Mouse (Mus musculus): Measurements from ENCODE around the gene Pld5.

Gene Pld5

DNA sequence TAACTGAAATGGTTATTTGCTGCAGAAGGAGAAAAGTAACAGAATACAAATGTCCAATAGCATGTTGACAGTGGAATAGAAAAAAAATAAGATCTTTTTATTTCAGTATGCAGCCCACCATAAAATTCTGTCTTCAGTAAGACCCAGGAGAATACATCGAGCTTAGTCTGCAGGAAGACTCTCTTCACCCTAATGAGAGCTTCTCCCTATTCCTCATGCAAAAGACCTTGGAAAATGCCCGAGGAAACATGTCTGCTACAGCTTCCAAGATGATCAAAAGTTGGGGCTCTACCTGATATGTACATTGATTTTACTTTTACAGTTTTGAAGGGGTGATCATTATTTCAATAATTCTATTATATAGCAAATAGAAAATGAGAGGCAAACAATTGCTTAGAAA lies 108.0 kb downstream of the Pld5 start:
- CTCF ChIA-PET: no interaction called here

DNA sequence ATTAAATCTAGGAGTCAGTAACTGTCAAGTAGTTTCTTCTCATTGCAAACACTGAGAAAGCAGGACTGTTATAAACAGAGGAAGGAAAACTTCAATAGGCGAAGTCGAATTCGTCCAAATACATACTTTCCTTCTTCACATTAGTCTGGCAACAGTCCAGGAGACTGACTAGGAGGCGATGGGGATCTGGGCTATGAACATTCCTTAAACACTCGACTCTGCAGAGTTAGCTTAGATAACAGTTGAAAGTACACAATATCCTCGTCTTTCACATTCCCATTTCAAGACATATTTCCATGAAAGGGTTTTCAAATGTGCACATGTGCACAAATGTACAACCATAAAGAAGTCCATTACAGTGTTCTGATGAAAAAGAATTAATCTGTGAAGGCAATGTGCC lies 129.8 kb downstream of the Pld5 start:
- CTCF ChIA-PET: no interaction called here

DNA sequence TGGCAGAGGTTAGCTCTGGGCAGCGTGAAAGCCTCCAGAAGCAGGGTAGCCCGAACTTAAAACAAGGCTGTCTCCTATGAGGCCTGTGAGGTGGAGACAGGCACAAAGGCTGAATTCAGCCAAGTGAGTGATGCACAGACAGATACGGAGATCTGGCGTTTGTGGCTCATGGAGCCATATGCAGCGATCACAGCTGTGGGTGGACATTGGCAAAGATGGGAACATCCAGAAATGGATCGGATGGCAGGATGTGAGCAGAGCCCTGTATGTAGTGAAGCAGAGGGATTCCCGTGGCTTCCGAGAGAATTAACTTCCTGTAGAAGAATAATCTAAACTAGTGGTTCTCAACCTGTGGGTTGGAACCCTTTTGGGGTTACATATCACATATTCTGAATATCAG lies 140.7 kb downstream of the Pld5 start:
- CTCF ChIA-PET: no interaction called here

DNA sequence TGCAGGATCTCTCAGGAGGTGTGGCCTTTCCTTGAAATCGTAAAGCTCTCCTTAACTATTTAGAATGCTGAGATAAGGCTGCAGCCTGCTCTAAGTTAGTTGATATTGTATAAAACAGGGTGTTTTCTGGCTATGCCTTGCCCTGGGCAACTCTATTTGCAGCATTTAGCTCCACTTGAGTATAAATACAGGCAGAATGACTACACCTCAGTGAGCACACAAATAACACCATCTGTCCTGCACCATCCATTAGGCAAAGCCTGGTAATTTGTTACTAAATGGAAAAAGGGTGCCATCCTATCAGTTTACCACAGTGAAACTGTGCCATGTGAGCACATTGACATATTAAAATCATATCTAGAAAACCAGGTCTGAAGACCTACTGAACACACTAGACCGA lies 149.3 kb downstream of the Pld5 start:
- CTCF ChIA-PET: no interaction called here

DNA sequence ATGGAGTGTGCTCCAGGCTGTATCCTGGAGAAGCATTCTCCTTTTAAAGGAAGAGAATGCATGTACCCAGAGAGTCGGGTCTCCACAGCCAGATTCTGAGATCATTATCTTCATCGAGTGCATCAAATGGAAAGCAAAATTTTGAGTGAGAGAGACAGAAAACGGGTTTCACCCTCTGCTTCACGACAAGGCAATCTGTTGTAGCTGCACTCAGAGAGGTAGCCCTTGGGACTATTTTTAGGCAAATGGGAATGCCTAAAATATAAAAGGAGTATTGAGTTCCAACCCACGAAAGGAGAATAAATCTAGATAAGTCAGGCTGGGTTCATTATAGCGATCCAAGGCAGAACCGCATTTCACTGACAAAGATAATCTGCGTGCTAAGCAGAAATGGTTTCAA lies 150.7 kb downstream of the Pld5 start:
- CTCF ChIA-PET: no interaction called here

DNA sequence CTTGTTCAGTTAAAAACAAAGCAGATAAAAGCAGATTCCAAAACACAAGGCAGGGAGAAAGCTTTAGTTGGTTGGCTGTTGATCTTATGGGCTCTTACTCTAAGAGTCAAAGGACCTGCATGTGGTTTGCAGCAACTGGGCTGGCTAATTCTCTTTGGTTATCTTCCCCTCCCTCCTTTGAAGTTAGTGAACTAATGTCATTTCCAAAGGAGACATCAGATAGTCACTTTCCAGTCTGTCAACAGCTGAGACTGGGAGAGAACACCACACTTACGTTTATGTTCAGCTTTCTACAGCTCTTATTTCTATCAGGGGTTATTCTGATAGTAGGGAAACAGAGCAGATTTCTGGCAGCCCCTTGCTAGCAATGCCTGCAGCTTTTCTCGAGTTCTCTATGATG lies 151.3 kb downstream of the Pld5 start:
- CTCF ChIA-PET: no interaction called here

DNA sequence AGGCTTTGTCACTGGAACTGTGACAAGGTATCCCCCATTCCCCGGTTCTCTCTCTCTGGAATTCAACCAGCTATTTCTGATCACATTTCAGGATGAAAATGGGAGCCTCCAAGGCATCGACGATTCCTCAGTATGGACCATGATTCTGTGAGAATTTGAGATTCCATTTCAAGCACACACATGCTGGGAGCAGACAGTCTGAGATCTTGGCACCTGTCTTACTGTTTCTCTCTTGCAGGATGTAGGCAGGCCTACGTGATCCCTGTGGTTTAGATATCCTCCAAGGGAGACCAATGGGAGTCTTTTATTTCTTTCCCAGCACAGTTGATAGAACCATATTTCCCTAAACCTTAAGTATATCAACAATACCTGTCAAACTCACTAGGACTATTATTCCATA lies 159.5 kb downstream of the Pld5 start:
- CTCF ChIA-PET: no interaction called here

DNA sequence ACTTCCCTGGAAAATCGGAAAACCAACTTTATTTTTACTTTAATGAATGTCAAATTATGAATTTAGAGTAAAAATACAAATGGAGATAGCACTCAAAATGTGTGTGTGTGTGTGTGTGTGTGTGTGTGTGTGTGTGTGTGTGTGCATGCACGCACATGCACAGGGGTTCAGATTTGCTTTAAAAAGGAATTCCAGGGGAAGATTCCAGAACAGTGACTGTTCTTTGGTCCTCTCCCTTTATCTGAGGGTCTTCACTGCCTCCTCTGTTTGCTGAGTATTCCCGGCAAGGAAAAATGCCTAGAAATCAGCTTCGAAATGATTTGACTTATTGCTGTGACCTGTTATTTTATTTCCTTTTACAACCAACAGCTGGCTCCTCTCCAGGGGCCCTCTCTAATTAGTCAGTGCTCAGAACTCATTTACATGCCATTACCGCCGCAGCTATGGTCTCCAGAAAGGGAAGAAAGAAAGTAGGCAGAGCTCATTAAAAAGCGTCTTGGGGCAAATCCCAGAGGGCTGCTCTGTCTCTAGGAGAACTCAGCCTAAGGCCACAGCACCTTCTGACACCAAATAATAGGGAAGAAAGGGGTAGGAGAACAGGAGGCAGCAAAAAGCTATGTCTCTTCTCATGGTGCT lies 176.3 kb downstream of the Pld5 start:
- CTCF ChIA-PET: no interaction called here

DNA sequence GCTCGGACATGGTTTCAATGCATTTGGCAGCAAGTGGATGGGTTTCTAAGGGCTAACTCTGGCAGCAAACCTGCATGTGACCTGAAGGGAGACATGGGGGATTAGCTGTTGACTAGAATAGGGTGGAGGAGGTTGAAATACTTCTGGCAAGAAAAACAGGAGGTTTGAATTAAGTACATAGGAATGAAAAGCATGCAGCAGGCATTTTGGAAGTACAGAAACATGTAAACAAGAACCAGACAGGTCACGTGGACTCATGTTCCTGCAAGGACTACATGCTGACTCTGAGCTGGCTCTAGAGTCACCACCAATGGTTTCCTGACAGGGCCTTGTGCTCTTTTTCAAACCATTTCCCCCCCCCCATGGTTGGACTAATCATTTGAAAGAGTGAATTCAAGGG lies 183.0 kb downstream of the Pld5 start:
- CTCF ChIA-PET: no interaction called here

DNA sequence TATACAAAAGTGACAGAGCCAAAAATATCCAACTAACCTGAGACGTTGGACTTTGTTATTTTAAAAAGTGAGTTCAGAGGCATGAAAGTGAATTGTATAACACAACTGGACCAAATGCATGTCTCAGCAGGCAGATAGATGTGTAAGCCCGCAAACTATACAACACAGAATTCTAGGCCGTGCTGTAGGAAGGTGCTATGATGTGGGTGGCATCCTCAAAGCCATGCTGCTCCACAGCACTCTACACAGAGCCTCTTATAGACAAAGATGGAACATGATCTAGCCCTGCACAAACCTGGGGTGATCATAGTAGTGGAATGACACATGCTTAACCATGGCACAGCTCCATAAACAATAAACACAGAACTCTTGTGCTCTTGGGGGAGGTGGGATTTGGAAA lies 185.7 kb downstream of the Pld5 start:
- CTCF ChIA-PET: no interaction called here

DNA sequence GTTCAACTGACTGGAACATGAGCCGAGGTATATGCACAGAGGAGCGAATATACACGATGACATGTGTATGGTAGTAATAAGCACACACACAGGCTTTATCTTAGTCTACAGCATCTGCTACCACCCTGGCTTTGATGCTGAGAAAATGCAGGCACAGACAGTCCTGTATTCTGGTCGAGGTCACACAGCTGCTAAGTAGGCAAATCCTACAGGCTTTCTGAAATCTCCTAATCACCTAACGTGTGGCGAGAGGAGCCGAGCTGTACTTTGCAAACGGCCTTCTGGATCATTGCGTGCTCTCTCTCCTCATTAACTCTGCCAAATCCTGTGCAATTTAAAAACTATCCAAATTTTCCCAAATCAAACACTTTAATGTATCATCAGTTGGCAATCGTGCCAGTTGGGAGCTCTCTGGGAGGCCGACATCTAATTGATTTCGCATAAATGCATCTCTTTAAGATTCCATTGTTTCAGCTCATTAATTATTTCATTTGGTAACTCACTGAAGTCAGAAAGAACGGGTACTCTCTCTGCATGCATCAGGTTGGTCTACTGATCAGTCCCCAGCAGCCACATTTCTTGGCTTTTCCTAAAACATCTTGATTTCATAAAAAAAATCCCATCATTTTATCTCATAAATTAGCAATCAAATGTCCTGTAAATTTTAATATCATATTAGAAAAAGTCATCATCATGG lies 189.0 kb downstream of the Pld5 start:
- CTCF ChIA-PET: no interaction called here

DNA sequence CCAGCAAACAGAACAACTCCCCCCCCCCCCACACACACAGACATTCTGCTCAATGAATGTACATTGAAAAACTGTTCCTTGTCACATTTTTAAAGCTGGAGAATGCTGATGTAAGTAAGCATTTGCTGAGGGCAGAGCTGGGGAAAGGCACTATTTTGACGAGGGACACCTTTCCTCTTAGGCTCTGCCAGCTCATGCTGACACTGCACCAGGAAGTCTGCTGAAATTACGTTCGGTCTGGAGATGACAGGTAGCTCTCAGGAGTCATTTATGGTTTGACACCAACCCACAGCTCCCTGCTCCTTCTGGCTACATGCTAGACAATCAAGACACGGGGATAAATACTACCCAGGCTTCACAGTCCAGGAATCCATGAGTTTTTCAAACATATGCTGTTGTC lies 192.8 kb downstream of the Pld5 start:
- CTCF ChIA-PET: no interaction called here

DNA sequence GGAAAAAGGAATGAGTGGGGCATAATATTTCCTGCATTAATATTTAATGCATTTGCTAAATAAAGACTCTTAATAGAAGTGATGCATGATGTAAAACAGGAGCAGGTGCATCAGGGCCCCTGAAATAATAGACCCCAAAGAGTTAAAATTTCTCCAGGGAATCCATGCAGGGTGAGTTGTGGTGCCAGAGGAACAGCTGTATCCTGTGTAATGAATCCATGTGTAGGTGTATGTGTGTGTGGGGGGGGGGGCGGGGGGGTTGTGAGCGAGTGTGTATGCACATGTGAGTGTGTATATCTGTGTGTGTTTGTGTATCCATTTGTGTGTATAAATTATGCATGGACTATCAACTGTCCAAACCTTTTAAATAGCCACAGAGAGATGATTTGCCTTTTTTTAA lies 194.1 kb downstream of the Pld5 start:
- CTCF ChIA-PET: no interaction called here

DNA sequence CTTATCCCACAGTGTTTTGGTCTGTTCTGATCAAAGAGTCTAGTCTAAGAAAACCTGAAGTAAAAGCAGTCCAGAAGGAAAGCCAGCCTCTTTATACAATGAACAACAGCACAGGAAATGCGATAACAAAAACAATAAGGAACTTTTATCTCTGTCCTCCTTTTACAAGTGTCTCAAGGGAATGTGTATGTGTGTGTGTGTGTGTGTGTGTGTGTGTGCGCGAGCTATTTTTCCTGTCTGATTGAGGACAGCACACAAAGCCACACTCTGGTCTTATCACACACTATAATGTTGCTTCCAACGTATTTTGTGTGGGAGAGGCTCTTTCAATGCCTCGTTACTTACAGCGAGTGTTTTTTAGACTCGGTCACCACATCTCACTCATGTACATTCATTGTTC lies 196.7 kb downstream of the Pld5 start:
- CTCF ChIA-PET: no interaction called here

DNA sequence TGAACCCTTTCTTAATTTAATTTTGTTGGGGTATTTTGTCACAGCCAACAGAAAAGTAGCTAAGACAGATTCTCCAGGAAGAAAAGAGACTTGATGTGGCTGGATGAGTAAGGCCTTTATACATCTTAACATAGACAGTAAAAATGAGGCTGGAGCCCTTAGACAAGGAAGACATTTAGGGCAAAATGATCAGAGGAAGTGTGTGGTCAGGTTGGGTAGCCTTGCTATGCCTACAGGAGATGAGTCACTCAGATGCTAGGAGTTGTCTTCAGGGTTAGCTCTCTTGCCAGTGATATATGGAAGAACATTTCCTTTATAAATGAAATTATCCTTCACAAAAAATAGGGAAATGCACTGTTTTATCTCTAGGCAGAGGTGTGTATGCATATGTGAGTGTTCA lies 198.3 kb downstream of the Pld5 start:
- CTCF ChIA-PET: no interaction called here

DNA sequence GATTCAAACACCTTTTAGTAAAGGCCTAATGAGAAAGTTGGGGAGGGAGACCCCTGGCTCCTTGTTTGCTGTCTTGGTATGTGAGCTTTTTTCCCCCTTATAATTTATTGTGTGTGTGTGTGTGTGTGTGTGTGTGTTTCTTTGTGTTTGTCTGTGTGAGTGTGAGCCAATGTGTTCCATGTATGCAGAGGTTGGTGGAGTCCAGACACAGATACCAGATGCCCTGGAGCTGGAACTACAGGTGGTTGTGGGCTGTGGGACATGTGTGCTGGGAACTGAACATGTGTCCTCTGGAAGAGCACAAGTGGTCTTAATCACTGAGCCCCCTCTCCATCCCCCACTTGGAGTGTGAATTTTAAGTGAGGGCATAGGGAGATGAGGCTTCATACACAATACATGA lies 199.3 kb downstream of the Pld5 start:
- CTCF ChIA-PET: no interaction called here

DNA sequence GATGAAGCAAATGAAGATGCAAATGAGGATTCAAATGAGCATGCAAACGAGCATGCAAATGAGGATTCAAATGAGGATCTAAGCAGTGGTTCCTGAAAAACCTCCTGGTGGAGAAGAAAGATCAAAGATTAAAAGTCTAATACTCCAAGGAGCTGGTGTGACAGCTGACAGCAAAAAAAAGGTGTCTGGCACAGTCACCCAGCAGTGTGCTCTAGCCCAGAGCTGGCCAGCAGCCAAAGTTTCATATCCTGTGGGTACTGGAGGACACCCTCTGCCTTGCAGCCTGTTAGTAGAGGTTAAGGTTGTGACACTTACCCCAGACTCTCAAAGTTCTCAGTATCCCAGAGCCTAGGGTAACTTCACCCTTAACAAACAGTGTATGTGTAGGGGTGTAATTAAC lies 199.7 kb downstream of the Pld5 start:
- CTCF ChIA-PET: no interaction called here

DNA sequence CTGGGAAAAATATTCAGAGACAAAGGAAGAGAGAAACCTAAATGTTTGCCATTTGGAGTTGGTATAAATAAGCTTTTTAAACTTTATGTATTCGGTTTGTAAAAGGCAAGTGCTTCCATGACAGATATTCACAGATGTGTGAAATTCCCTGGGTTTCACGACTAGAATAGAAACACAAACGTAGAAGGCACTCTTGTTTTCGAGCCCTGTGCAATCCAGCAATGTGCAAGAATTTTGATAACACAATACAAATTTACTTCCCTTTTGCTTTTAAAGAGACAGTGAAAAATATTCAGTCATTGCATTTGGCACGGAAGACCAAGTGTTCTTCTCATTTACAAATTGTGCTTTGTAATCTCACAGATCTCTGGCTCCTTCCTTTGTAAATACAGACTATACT lies 200.6 kb downstream of the Pld5 start:
- CTCF ChIA-PET: no interaction called here

DNA sequence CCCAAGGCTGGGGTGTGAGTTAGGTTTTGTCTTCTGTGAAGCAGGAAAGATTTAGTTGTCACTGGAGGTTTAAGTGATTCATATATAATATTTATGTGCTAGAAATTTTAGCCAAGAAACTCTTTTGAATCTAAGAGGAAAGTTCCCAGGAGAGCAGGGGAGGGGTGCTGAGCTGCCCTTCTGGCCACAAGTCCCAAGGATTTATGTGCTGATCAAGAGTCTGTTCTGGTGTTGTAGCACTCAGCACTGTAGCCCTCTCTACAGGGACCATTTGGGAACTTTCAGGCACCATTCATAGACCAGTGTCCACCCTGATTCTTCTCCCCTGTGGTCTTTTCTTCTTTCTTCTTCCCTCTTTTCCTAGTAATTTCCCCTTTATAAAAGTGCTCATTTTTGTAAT lies 209.8 kb downstream of the Pld5 start:
- CTCF ChIA-PET: no interaction called here

DNA sequence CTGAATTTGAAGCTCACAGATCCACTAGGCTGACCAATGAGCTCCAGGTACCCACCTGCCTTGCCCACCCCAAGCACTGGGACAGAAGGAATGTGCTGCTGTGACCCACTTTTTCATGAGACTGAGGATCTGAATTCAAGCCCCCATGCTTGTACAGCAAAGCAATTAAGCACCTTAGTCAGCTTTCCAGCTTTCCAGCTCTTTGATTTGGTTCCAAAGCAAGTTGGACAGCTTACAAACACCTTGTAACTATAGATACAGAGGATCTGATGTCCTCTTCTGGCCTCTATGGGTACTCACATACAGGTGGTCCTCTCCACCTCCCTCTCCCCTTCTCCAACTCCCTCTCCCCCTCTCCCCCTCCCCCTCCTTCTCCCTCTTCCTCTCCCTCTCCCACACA lies 210.6 kb downstream of the Pld5 start:
- CTCF ChIA-PET: no interaction called here

DNA sequence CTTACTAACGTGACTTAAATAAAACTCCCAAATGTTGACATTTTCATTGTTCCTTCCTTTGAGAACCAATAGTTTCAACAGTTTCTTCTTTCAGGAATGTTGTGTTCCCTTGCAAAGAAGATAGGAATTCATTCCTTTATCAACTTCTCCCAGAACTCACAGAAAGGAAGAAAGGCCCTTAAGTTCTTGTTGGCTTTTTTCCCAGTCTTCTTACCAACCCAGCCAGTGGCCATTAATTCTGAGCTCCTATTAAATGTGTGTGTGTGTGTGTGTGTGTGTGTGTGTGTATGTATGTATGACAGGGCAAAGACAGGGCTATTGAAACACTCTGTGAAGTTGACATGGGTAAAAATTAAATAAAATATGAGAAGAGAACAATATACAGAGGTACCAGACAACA lies 221.5 kb downstream of the Pld5 start:
- CTCF ChIA-PET: no interaction called here

DNA sequence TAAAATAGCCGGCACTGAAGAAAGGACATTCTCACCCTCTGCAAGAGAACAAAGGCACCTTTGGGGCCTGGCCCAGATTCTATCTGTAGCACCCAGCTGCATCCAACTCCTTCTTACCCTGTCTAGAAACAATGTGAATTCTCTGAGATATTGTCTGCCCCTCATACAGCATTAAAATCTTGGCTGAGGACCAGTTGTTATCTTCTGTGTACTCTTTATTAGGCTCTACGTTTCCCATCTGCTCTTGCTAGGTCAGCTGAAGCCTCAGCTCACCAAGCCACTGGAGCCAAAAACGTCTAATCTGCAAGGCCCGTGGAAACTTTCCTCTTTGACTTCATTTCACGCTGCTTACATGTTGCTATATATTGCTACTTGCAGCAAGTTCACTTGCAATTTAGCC lies 228.1 kb downstream of the Pld5 start:
- CTCF ChIA-PET: no interaction called here

DNA sequence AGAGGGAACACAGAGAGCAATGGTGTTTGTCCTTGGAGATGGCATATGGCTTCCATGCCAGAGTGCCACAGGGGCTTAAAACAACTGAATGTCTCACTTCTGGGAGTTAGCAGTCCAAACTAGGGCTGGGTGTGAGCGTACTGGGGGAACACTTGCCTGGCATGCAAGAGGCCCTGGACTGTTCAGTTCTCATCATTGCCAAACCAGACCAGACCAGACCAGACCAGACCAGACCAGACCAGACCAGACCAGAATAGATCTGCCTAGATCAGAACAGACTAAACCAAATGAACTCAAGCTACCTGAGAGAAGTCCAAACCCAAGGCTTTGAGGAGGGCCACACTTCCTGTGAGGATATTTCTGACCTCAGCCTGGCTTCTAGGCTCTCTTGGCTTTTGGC lies 228.7 kb downstream of the Pld5 start:
- CTCF ChIA-PET: no interaction called here

DNA sequence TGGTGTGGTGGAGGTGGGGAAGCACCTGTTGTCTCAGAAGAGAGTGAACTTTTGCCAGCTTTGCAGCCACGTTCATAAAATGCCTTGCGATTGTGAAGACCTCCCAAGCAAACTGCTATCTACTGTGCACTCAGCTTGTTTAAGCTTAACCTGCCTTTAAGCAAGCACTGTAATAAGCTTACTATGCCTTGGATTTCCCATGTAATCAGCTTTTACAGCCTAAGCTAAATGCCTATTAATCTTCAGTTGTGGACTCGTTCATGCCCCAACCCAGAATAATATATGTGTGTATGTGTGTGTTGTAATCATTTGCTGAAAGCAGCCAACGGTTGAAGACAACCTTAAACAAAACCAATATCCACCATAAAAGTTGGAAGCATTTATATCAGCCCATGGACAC lies 232.1 kb downstream of the Pld5 start:
- CTCF ChIA-PET: no interaction called here

DNA sequence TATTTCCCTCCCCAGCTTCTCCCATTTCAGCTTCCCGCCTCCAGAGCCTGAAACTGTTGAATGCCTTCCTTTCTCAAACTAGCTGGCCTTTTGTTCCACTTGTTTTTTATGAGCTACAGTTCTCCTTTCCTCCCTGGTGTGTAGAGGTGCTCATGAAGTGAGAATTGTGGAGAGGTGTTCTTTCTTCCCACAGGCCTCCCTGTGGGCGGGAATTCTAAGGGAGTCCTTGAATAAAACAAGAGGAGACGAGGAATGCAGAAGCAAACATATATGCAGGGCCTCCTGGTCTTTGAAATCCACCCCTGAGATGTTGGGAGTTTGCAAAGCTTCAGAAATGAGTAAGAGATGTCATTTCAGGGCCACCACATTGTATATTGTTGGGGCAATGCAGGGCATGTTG lies 235.2 kb downstream of the Pld5 start:
- CTCF ChIA-PET: no interaction called here

All from spleen, embryonic (tissue).